Mouse (Mus musculus) C2C12 (cell line): Measurements from ENCODE around the gene Top2a.

Experiments
- CTCF ChIP-seq: IDR thresholded peaks from one replicate; pipeline ENCODE4 v1.5.1; 2011; ENCODE audit not compliant: control insufficient read depth, insufficient read depth, insufficient read length
- FOSL1 ChIP-seq: IDR thresholded peaks from one replicate; pipeline ENCODE4 v1.8.0; 2011; ENCODE audit warnings: mild to moderate bottlenecking, low read length; ENCODE audit not compliant: poor library complexity, insufficient read depth, severe bottlenecking
- MAX ChIP-seq: IDR thresholded peaks from one replicate; pipeline ENCODE4 v1.6.1; 2011; ENCODE audit warnings: mild to moderate bottlenecking, control low read depth
- USF1 ChIP-seq: IDR thresholded peaks from one replicate; pipeline ENCODE4 v1.6.1; 2011; ENCODE audit warnings: low read depth, mild to moderate bottlenecking, control low read depth, moderate library complexity

DNA sequence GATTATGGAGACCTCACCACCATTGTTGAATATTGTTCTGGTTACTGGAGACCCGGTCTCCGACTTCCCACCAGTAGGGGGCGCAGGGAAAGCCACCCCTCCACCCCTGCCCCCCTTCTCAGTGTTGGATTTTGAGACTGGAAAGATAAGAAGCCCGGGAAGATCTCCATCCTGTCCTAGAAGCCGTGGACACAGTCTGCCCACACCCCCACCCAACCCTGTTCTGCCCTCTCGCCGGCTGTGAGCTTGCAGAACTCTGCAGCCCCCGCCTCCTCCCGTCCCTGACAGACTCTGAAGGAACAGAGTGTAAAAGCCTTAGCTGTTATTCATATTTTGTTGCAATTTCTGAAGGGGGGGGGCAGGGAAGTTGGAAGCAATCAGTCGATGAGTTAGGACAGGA lies 69.6 kb downstream of the Top2a start:
- peak; percentile 42 for TF ChIP-seq CTCF
- TF ChIP-seq MAX: no peak
- no peak for TF ChIP-seq USF1
- TF ChIP-seq FOSL1: no peak
